Mouse (Mus musculus) B cell, adult 67 days (primary cell): ENCODE results near the gene 4921536K21Rik. TPM values are rescaled to one million over a fixed set of nuclear protein-coding genes. Genes with fewer than 3 reads are reported as not detected.

Experiments used
- total RNA-seq, 2 experiments: library from RNA; stranded (reverse); gene quantifications; 4 replicates each; pipeline ENCODE4 v1.2.4; 2023

Gene 4921536K21Rik
- total RNA-seq, result 1 to 10 TPM in 1 of 2 experiments, under 1 TPM in 1; 0.46 to 1.2 TPM

GRCm38 (mm10) chr11:3894406-3895281, at the start of gene 4921536K21Rik, which contains the start of gene Dusp18:
4921536K21Rik (minus strand) TSS chr11:3895098.
Dusp18 (plus strand) TSS chr11:3895240.

GRCm38 (mm10) chr11:3931511-3932211, 36.8 kb upstream of the 4921536K21Rik start, which contains the start of gene Tcn2:
Tcn2 (minus strand) TSS chr11:3932159.

GRCm38 (mm10) chr11:3914109-3914840, 19.4 kb upstream of the 4921536K21Rik start, which contains the start of gene Slc35e4:
Slc35e4 (minus strand) TSS chr11:3914664.

GRCm38 (mm10) chr11:3863454-3864112, 31.3 kb downstream of the 4921536K21Rik start, which contains the start of gene Osbp2:
Osbp2 (minus strand) TSS chr11:3863903.

Other genes starting within 250 kb of the 4921536K21Rik start
- 10 to 100 TPM; 67.6 to 68.5 TPM for gene Morc2a, start 245.9 kb downstream of the 4921536K21Rik start, total RNA-seq
- gene Osbp2, start 31.2 kb downstream of the 4921536K21Rik start, total RNA-seq, result not detected
- gene Dusp18, start 142 bp upstream of the 4921536K21Rik start, total RNA-seq, result 10 to 100 TPM in 1 of 2 experiments, 1 to 10 TPM in 1; 6.8 to 11.7 TPM
- 1 to 10 TPM; 7.7 to 9.3 TPM for gene Slc35e4, start 19.6 kb upstream of the 4921536K21Rik start, total RNA-seq
- 10 to 100 TPM; 20.1 to 21.7 TPM for gene Tcn2, start 37.1 kb upstream of the 4921536K21Rik start, total RNA-seq
- 10 to 100 TPM; 81.9 to 90.6 TPM for gene Pes1, start 68.9 kb upstream of the 4921536K21Rik start, total RNA-seq
- gene 4930556J24Rik, start 81.7 kb upstream of the 4921536K21Rik start, total RNA-seq, result not detected
- gene Gal3st1, start 88.5 kb upstream of the 4921536K21Rik start, total RNA-seq, result not detected
- gene Sec14l4, start 136.4 kb upstream of the 4921536K21Rik start, total RNA-seq, result not detected
- not detected for gene Sec14l3, start 169.7 kb upstream of the 4921536K21Rik start, total RNA-seq
- 1 to 10 TPM; 1.9 to 4.8 TPM for gene Mtfp1, start 200.3 kb upstream of the 4921536K21Rik start, total RNA-seq
- gene Sec14l2, start 228.3 kb upstream of the 4921536K21Rik start, total RNA-seq, result 1 to 10 TPM; 1.1 to 1.4 TPM
- gene Rnf215, start 240.1 kb upstream of the 4921536K21Rik start, total RNA-seq, result 10 to 100 TPM; 33.9 to 34.8 TPM